Mouse (Mus musculus) midbrain, postnatal 0 days (tissue): ENCODE results near the gene Hes3. TPM values are rescaled to one million over a fixed set of nuclear protein-coding genes. Genes with fewer than 3 reads are reported as not detected.

Experiments
- ATAC-seq: fragments of 200-750 bp; cut with Nextera tagmentation; 2 replicates; pipeline ENCODE4 v1.8.0; 2017; ENCODE audit warnings: moderate number of reproducible peaks, mild to moderate bottlenecking, moderate TSS enrichment, moderate library complexity; ENCODE audit not compliant: low FRiP score
- DNase-seq: peaks from one replicate; pipeline ENCODE4 v3.0.0-alpha.2; 2015; ENCODE audit warnings: low spot score
- H3K27ac ChIP-seq: fragments of 300-500 bp; sonication (generic); 2 replicates; pipeline ENCODE4 v1.5.1; 2014; ENCODE audit warnings: low read depth, mild to moderate bottlenecking, low read length, mixed read lengths
- H3K27me3 ChIP-seq: fragments of 300-500 bp; sonication (generic); 2 replicates; pipeline ENCODE4 v1.6.1; 2014; ENCODE audit warnings: low read length, control low read depth, mixed read lengths; ENCODE audit not compliant: insufficient read depth
- H3K36me3 ChIP-seq: fragments of 300-500 bp; sonication (generic); 2 replicates; pipeline ENCODE4 v1.6.1; 2014; ENCODE audit warnings: low read length, control low read depth, mixed read lengths; ENCODE audit not compliant: insufficient read depth
- H3K4me1 ChIP-seq: fragments of 300-500 bp; sonication (generic); 2 replicates; pipeline ENCODE4 v1.6.1; 2014; ENCODE audit warnings: mild to moderate bottlenecking, control low read depth, antibody characterized with exemption, low read length, mixed read lengths; ENCODE audit not compliant: insufficient read depth
- H3K4me2 ChIP-seq: fragments of 300-500 bp; sonication (generic); 2 replicates; pipeline ENCODE4 v1.6.1; 2014; ENCODE audit warnings: low read depth, mild to moderate bottlenecking, low read length, mixed read lengths; ENCODE audit not compliant: poor library complexity, severe bottlenecking
- H3K4me3 ChIP-seq: fragments of 300-500 bp; sonication (generic); 2 replicates; pipeline ENCODE4 v1.5.1; 2014; ENCODE audit warnings: low read depth, mild to moderate bottlenecking, low read length, moderate library complexity
- H3K9ac ChIP-seq: fragments of 300-500 bp; sonication (generic); replicated peaks from 2 replicates; pipeline ENCODE4 v1.6.1; 2014; ENCODE audit warnings: mild to moderate bottlenecking, low read length, moderate library complexity, mixed read lengths; ENCODE audit not compliant: poor library complexity, severe bottlenecking
- H3K9me3 ChIP-seq: fragments of 300-500 bp; sonication (generic); 2 replicates; pipeline ENCODE4 v1.6.1; 2016; ENCODE audit warnings: low read length, control low read depth
- CTCF ChIP-seq: IDR thresholded peaks from 2 replicates; pipeline ENCODE4 v1.5.1; 2016; ENCODE audit warnings: antibody characterized with exemption, mild to moderate bottlenecking
- WGBS: fragments of 180-500 bp; shearing (Covaris S2); extraction: QIAGEN DNeasy Blood & Tissue Kit; methylation state at CpG from one replicate; pipeline ENCODE4 v1.1.7; 2014; 5-methylcytosine and 5-hydroxymethylcytosine counted together
- polyA plus RNA-seq: library from polyadenylated mRNA; unstranded; fragments of >200 nt; fragmentation: Nextera tagmentation; extraction: Ambion mirVana; gene quantifications from 2 replicates; pipeline ENCODE4 v1.2.1, GENCODE M21; 2015
- total RNA-seq: library from RNA; depleted of rRNA; stranded (reverse); fragments of >200 nt; gene quantifications from 2 replicates; pipeline ENCODE4 v1.2.3, GENCODE M21; 2014

Gene Hes3
- total and polyA plus RNA-seq, 2 experiments from 2014 or later: 0.19 TPM; not detected in 1

DNA sequence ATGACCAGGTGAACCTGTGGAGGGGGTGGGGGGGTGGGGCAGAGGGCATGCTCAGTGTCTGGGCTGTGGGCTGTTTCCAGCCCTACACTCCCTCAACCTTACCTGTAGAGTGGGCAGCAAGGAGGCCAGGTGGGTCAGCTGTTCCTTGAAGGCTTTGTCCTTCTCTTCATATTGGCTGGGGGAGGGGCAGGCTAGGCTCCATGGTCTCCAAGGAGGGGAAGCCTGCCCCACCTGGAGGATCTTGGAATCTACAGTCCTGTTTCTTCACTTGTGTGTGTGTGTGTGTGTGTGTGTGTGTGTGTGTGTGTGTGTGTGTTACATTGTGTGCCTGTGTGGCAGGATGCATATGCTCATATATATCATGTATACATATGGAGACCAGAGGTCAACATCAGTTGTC lies 22.5 kb upstream of the Hes3 start:
- H3K9me3 ChIP-seq: no peaks in the 10 kb centered on the region
- peaks cover 2% of the 10 kb centered on the region; the same call in 1 of the 2 replicates for H3K36me3 ChIP-seq
- peak; percentile 71 for TF ChIP-seq CTCF
- peak; percentile 41; the same call in 1 of the 2 replicates for ATAC-seq
- H3K27ac ChIP-seq: no peak overlapping the region
- H3K9ac ChIP-seq: peak overlapping the region; percentile 59
- peaks cover 6% of the 10 kb centered on the region; the same call in 1 of the 2 replicates for H3K4me1 ChIP-seq
- DNase-seq: peak; percentile 75
- H3K4me3 ChIP-seq: peak overlapping the region; percentile 39
- peak overlapping the region; percentile 71 for H3K4me2 ChIP-seq
- peaks cover 77% of the 10 kb centered on the region for H3K27me3 ChIP-seq

- no peak overlapping the region; the same call in 1 of the 2 replicates for H3K27ac ChIP-seq
- WGBS: under 1% methylated on average over 29 of the region's 29 CpGs
These were observed 21.8 kb upstream of the Hes3 start for GRCm38 (mm10) chr4:152313211-152313632.

DNA sequence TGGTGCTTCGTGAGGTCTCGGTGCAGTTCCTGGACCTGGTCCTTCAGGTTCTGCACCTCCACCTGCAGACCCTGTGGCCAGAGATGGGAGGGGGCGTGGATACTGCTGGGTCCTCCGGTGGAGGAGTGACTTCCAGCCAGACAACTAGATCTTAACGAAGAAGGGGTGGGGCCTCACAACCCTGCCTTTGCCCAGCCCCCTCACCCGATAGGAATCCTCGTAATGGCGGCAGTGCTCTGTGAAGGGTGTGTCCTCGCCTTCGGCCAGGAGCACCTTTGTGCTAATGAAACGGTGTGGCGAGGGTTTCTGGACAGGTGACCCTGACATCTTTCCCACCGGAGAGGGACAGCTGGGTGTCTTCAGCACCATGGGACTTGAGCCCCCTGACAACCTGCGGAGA lies 20.7 kb upstream of the Hes3 start:
- Histone ChIP-seq H3K4me2 (peak overlapping the region; percentile 71), H3K9me3 (no peaks in the 10 kb centered on the region), H3K36me3 (peaks cover 7% of the 10 kb centered on the region; the same call in 1 of the 2 replicates), H3K4me3 (peak overlapping the region; percentile 39), H3K27ac (no peak overlapping the region), H3K9ac (no peak overlapping the region), H3K27me3 (peaks cover 65% of the 10 kb centered on the region), H3K4me1 (peaks cover 6% of the 10 kb centered on the region; the same call in 1 of the 2 replicates)
- no peak for ATAC-seq
- no peak for DNase-seq
- WGBS: 4% methylated on average over 14 of the region's 14 CpGs
- no peak for TF ChIP-seq CTCF

More at GRCm38 (mm10) chr4:152313211-152313632, 21.8 kb upstream of the Hes3 start:
- H3K9me3 ChIP-seq: no peaks in the 10 kb centered on the region
- TF ChIP-seq CTCF: no peak
- peaks cover 75% of the 10 kb centered on the region for H3K27me3 ChIP-seq
- peak overlapping the region; percentile 59 for H3K9ac ChIP-seq
- H3K4me2 ChIP-seq: peak overlapping the region; percentile 71
- peaks cover 7% of the 10 kb centered on the region; the same call in 1 of the 2 replicates for H3K36me3 ChIP-seq
- DNase-seq: no peak
- H3K4me3 ChIP-seq: peak overlapping the region; percentile 39
- ATAC-seq: peak; percentile 53; the same call in 1 of the 2 replicates
- H3K4me1 ChIP-seq: peaks cover 6% of the 10 kb centered on the region; the same call in 1 of the 2 replicates

- Histone ChIP-seq H3K36me3 (peaks cover 30% of the 10 kb centered on the region), H3K9me3 (no peaks in the 10 kb centered on the region), H3K4me2 (no peak overlapping the region), H3K4me3 (no peak overlapping the region), H3K27ac (no peak overlapping the region), H3K27me3 (peaks cover 27% of the 10 kb centered on the region), H3K4me1 (no peaks in the 10 kb centered on the region), H3K9ac (no peak overlapping the region)
- no peak for TF ChIP-seq CTCF
- DNase-seq: no peak
- WGBS: 76% methylated on average over 9 of the region's 9 CpGs
- ATAC-seq: no peak
These were observed 16.1 kb upstream of the Hes3 start for GRCm38 (mm10) chr4:152307542-152307941.

DNA sequence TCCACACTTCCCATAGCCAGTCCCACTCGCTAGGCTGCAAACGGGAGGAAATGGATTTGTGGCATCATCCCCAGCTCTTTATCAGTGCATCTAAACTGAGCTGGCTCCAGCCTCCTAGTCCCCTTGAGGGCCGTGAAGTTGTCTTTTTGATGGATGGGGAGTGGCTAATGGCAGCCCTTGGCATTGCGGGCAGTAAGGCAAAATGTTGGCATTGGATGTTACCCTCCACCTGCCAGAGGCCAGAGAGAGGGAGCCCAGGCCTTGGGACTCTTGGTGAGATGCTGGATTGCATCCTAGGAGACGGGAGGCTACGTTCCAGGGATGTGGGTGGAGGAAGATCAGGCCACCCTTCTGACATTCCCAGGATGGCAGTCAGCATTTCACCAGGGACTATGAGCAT lies 14.5 kb upstream of the Hes3 start:
- WGBS: 82% methylated on average over 6 of the region's 6 CpGs

GRCm38 (mm10) chr4:152304685-152305084 lies 13.2 kb upstream of the Hes3 start:
- Histone ChIP-seq H3K4me1 (no peaks in the 10 kb centered on the region), H3K36me3 (peaks cover 49% of the 10 kb centered on the region), H3K9ac (no peak overlapping the region), H3K9me3 (no peaks in the 10 kb centered on the region), H3K27me3 (no peaks in the 10 kb centered on the region), H3K4me3 (no peak overlapping the region), H3K27ac (no peak overlapping the region), H3K4me2 (no peak overlapping the region)
- peak; percentile 84 for DNase-seq
- peak; percentile 53; the same call in 1 of the 2 replicates for ATAC-seq
- no peak for TF ChIP-seq CTCF
- WGBS: 92% methylated on average over 6 of the region's 6 CpGs

More for the DNA sequence above, 14.5 kb upstream of the Hes3 start:
- Histone ChIP-seq H3K27ac (no peak overlapping the region), H3K27me3 (peaks cover 12% of the 10 kb centered on the region; the same call in 1 of the 2 replicates), H3K9ac (no peak overlapping the region), H3K4me1 (no peaks in the 10 kb centered on the region), H3K9me3 (no peaks in the 10 kb centered on the region), H3K4me3 (no peak overlapping the region), H3K36me3 (peaks cover 36% of the 10 kb centered on the region), H3K4me2 (no peak overlapping the region)
- DNase-seq (no peak), ATAC-seq (no peak)
- TF ChIP-seq CTCF: no peak
